ENCODE assay signal across 13 mouse cellular contexts in the genomic region with DNA sequence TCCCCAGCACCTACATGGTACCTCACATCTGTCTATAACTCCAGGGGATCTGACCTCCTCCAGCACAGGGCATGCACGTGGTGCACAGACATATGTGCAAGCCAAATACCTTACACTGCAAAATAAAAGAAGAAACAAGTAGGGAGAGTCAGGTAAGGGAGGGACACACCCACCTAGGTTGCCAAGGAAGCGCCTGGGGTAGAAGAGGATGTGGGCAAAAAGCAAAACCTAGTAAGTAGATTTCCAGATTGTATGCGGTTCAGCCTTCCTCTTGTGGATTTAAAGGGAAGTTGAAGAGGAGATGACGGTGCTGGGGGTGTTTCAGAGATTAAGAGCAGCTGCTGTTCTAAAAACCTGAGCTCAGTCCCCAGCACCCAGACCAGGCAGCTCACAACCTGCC. TPM values are rescaled to one million over a fixed set of nuclear protein-coding genes. Genes with fewer than 3 reads are reported as not detected.
A peak's percentile ranks its signal among the peaks of the same experiment; 100 is the strongest.
DNase-seq lines count a peak whose midpoint lies in the region; ATAC-seq and TF ChIP-seq lines count a peak whose summit lies in the region.
"Had no signal": no experiment of that assay in that cellular context is flagged by ENCODE, and none has a peak within 500 bp of the region (broad histone marks: within the 10 kb centered on the region; RNA-seq: fewer than 3 reads in every experiment).

No protein-coding gene starts in this region.

- no peak for TF ChIP-seq POLR2A in lung, adult 2 months (IDR thresholded peaks at IDR 0.05; ENCODE audit: borderline replicate concordance, extremely low read depth, low read depth, low read length)

- H3K27me3 ChIP-seq in lung, postnatal 0 days (replicated peaks; ENCODE audit: insufficient read depth, low read length), result no peaks in the 10 kb centered on the region

- TF ChIP-seq CTCF in lung, postnatal 0 days (IDR thresholded peaks at IDR 0.05), result no peak
- no peak for TF ChIP-seq CTCF in lung, adult 2 months (IDR thresholded peaks at IDR 0.05; ENCODE audit: insufficient read depth, low read length)

- H3K4me1 ChIP-seq in lung, postnatal 0 days (ENCODE audit: insufficient read depth, low read depth, low read length), result peaks cover 7% of the 10 kb centered on the region; the same call in 1 of the 2 replicates
- H3K4me1 ChIP-seq in lung, adult 2 months (ENCODE audit: control insufficient read depth, insufficient read depth, low read length), result peaks cover 7% of the 10 kb centered on the region

- H3K4me3 ChIP-seq in lung, postnatal 0 days (ENCODE audit: low read depth, low read length), result no peak overlapping the region
- H3K4me3 ChIP-seq in lung, adult 2 months (replicated peaks; ENCODE audit: extremely low read depth, low read depth, low read length), result no peak overlapping the region
- H3K4me3 ChIP-seq: gastrocnemius, adult 2 months; midbrain, embryonic 10.5 days had no signal

- H3K27ac ChIP-seq in lung, postnatal 0 days (ENCODE audit: low read length), result no peak overlapping the region
- H3K27ac ChIP-seq: gastrocnemius, adult 2 months; kidney, postnatal 0 days; midbrain, embryonic 10.5 days had no signal

- no peak overlapping the region for H3K9ac ChIP-seq in lung, postnatal 0 days (replicated peaks; ENCODE audit: low read depth)

- H3K4me2 ChIP-seq in lung, postnatal 0 days (replicated peaks; ENCODE audit: low read depth, low read length), result no peak overlapping the region

- no peak for ATAC-seq in lung, postnatal 0 days
- peak; percentile 82 for ATAC-seq in granulocyte monocyte progenitor cell, adult 5-6 weeks (replicated peaks; ENCODE audit: poor library complexity, severe bottlenecking)
- no peak for ATAC-seq in erythroid progenitor cell, adult 5-6 weeks (replicated peaks; ENCODE audit: low FRiP score, poor library complexity, severe bottlenecking)

- no peak for TF ChIP-seq EP300 in lung, postnatal 0 days (IDR thresholded peaks at IDR 0.05)

- no peaks in the 10 kb centered on the region for H3K9me3 ChIP-seq in lung, postnatal 0 days (ENCODE audit: low read length)
- H3K9me3 ChIP-seq: midbrain, embryonic 10.5 days had no signal

- 43% methylated on average over 4 of the region's 4 CpGs for WGBS in lung, postnatal 0 days
- WGBS in lung, adult 2 months, result 47% methylated on average over 4 of the region's 4 CpGs

- no peaks in the 10 kb centered on the region for H3K36me3 ChIP-seq in lung, postnatal 0 days (ENCODE audit: insufficient read depth, low read length)

- peak; percentile 62 for DNase-seq in lung, postnatal 0 days (ENCODE audit: low spot score)
- DNase-seq in lung, adult 2 months, result no peak
- DNase-seq in naive thymus-derived CD4-positive, alpha-beta T cell, adult 2 months (ENCODE audit: low read depth), result peak; percentile 89
- DNase-seq in cerebellum, adult 18-20 months, result no peak
- no peak for DNase-seq in right cerebral cortex, postnatal 14 days
- DNase-seq in yolk sac, embryonic 10.5 days (ENCODE audit: low spot score), result no peak
- DNase-seq: adrenal gland, postnatal 25 days; gastrocnemius, adult 2 months had no signal

RNA-seq across cellular contexts. Expression of a gene that starts 1.7 kb away (rescaled TPM):
- polyA plus RNA-seq in lung, postnatal 0 days (2015; fragmentation: Nextera tagmentation; extraction: Ambion mirVana), result 24.4 and 27.9 TPM in 2 replicates
- 13.7 and 21.1 TPM in 2 replicates for polyA plus RNA-seq in lung, adult 2 months (2012; rRNA removed)
- total RNA-seq in granulocyte monocyte progenitor cell, adult 5-6 weeks (2014; fragmentation: Nextera tagmentation), result 0.88 TPM in 1 of 2 replicates, not detected in the other
- total RNA-seq in granulocyte monocyte progenitor cell, adult 5-6 weeks (2017), result 0.26 and 0.41 TPM in 2 replicates
- 1.4 and 10.9 TPM in 2 replicates for total RNA-seq in erythroid progenitor cell, adult 5-6 weeks (2015; ENCODE audit: low replicate concordance)
- total RNA-seq in erythroid progenitor cell, adult 5-6 weeks (2017; ENCODE audit: low replicate concordance), result 0.83 and 2.3 TPM in 2 replicates

RNA-seq across cellular contexts. Expression of a gene that starts 1.8 kb away (rescaled TPM):
- 5.8 and 6.9 TPM in 2 replicates for polyA plus RNA-seq in lung, postnatal 0 days (2015; fragmentation: Nextera tagmentation; extraction: Ambion mirVana)
- polyA plus RNA-seq in lung, adult 2 months (2012; rRNA removed), result 3.6 and 5.2 TPM in 2 replicates
- total RNA-seq in granulocyte monocyte progenitor cell, adult 5-6 weeks (2014; fragmentation: Nextera tagmentation), result 1.4 TPM in 1 of 2 replicates, not detected in the other
- total RNA-seq in granulocyte monocyte progenitor cell, adult 5-6 weeks (2017), result 0.26 TPM in 1 of 2 replicates, not detected in the other
- 2.5 TPM in 1 of 2 replicates, not detected in the other for total RNA-seq in erythroid progenitor cell, adult 5-6 weeks (2015; ENCODE audit: low replicate concordance)
- 0.68 and 1.3 TPM in 2 replicates for total RNA-seq in erythroid progenitor cell, adult 5-6 weeks (2017; ENCODE audit: low replicate concordance)
- polyA plus RNA-seq: cortical plate, adult 2 months had no signal

RNA-seq across cellular contexts. Expression of a gene that starts 41.0 kb away (rescaled TPM):
- polyA plus RNA-seq in lung, postnatal 0 days (2015; fragmentation: Nextera tagmentation; extraction: Ambion mirVana), result 125 and 127 TPM in 2 replicates
- polyA plus RNA-seq in lung, adult 2 months (2012; rRNA removed), result 35.8 TPM in 2 replicates
- total RNA-seq in granulocyte monocyte progenitor cell, adult 5-6 weeks (2014; fragmentation: Nextera tagmentation), result 35.5 and 43.6 TPM in 2 replicates
- 27.1 and 32.9 TPM in 2 replicates for total RNA-seq in granulocyte monocyte progenitor cell, adult 5-6 weeks (2017)
- total RNA-seq in erythroid progenitor cell, adult 5-6 weeks (2015; ENCODE audit: low replicate concordance), result 253 and 359 TPM in 2 replicates
- 284 and 418 TPM in 2 replicates for total RNA-seq in erythroid progenitor cell, adult 5-6 weeks (2017; ENCODE audit: low replicate concordance)

Comparison
In these comparisons a context has a peak if more than half of its experiments do, and no peak if none do; other contexts are left out.
1. DNase-seq: peak in lung, postnatal 0 days (single experiment) and naive thymus-derived CD4-positive, alpha-beta T cell, adult 2 months (single experiment); none in lung, adult 2 months (single experiment), cerebellum, adult 18-20 months (0 of 2), right cerebral cortex, postnatal 14 days (single experiment) and yolk sac, embryonic 10.5 days (single experiment).
2. RNA of a gene that starts 41.0 kb away (total RNA-seq): 253 to 418 TPM in erythroid progenitor cell, adult 5-6 weeks; 27.1 to 43.6 TPM in granulocyte monocyte progenitor cell, adult 5-6 weeks; every median in the first group is over 4 times any median in the second.